Mouse (Mus musculus): ENCODE results near the gene Spats2.

- no peak for TF ChIP-seq POLR2A (IDR thresholded peaks at IDR 0.05; ENCODE audit: borderline replicate concordance, extremely low read depth, low read depth, low read length)
- no peak for TF ChIP-seq CTCF (IDR thresholded peaks at IDR 0.05; ENCODE audit: insufficient read depth, low read length)
These were observed 17.9 kb upstream of the Spats2 start for GRCm38 (mm10) chr15:99107866-99108265.

All from lung, adult 2 months (tissue).